Mouse (Mus musculus) megakaryocyte, adult 5-6 weeks (primary cell): ENCODE results near the gene D430041D05Rik. TPM values are rescaled to one million over a fixed set of nuclear protein-coding genes. Genes with fewer than 3 reads are reported as not detected.
A peak's percentile ranks its signal among the peaks of the same experiment; 100 is the strongest.

ENCODE experiments used
- ATAC-seq: 2 replicates; pipeline ENCODE4 v1.8.0; 2016; ENCODE audit warnings: mild to moderate bottlenecking, inconsistent platforms; ENCODE audit not compliant: poor library complexity, severe bottlenecking
- total RNA-seq, 2 experiments: library from RNA; stranded (forward) in 1 of 2; stranded (reverse) in 1 of 2; fragments of 153-499, 151-499 nt in 1 of 2; fragments of 221-1000, 200-1000 nt in 1 of 2; gene quantifications; 2 replicates each; pipeline versions ENCODE4 v1.2.3 to v1.2.4; 2015 to 2017

D430041D05Rik gene
- total RNA-seq, 2 experiments from 2014 or later, result not detected

DNA sequence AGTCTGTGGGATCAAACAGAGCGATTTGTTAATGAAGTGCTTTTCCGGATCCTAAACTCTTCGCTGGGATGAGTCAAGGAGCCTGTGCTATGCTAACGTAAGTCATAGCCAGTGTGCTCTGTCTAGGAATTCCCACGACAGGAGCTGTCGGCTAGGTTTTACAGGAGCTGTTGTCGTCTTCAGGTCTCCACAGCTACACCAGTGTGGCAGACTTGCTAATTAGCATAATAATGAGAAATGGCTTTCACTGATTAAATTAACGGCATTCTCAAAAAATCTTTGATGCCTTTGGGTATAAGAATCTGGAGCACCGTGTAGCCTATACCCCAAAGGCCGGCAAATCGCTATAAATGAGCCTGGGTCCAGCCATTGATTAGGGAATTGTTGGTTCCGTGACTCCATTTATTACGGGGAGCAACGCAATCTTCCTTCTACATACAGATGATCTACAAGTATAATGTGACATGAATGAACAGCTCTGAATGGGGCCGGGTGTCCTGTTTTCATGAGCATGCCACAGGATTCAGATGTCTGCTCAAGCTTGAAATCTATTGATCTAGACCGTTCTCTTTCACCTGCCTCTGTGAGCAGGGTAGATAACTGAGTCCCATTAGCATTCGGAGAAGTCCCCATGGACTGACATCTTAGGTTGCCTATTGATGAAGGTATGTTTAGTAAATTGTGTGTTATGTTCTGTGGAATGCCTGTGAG is 242.5 kb downstream of the D430041D05Rik start:
- no peak for ATAC-seq

DNA sequence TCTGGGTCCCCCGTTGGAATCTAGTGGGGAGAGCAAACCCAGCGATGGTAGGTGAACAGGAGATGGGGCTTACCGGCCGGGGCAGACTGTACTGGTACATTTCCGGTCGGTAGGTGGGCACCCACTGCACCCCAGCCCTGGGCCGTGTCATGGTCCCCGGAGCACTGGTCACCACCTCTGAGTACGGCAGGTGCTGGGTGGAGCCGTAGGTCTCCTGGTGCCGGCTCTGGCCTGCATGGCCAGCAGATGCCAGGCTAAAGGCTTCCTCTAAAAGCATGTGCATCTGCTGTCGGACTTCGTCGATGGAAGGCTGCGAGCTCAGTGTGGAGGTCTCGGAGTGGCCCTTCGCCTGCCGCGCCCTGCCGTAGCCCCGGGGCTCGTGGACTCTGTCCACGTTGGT is 243.0 kb downstream of the D430041D05Rik start:
- ATAC-seq, result no peak

DNA sequence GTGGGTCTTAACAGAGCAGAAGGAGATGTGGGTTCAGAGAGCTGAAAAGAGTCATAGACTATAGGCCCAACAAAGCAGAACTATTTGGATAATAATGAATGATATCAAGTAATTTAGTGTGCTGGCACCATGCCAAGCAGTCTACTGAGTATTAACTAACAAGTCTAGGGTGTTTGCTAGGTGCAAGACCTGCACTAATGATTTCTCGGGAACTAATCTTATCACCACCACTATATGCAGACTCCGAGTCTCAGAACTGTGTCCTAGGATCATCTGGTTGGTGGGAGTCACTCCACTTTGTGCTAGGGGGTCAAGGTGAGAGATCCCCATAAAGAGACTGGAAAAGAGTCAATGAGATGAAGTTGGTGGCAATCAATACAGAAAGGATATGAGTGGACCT is 245.2 kb downstream of the D430041D05Rik start:
- no peak for ATAC-seq

DNA sequence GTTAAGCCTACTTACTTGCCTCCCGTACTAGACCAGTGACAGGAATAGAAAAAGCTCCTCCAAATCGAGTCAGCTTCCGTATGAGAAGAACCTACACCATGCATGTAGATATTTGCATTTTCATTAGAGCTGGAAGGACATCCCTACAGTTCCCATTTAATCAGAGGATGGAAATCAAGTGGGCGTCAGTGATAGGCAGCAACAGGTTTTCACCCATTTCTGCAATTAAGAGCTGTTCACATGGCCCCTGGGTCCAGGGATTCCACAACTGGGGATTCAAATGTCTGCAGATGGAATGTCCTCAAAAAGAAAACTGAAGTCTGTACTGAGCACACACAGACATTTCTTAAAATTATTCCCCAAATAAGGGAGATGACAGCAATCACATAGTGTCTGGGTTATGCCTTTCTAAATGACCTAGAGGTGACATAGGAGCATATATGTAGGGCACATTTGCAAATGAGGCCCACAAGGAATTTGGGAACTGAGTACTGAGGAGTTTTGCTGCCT is 246.8 kb downstream of the D430041D05Rik start:
- ATAC-seq, result no peak

DNA sequence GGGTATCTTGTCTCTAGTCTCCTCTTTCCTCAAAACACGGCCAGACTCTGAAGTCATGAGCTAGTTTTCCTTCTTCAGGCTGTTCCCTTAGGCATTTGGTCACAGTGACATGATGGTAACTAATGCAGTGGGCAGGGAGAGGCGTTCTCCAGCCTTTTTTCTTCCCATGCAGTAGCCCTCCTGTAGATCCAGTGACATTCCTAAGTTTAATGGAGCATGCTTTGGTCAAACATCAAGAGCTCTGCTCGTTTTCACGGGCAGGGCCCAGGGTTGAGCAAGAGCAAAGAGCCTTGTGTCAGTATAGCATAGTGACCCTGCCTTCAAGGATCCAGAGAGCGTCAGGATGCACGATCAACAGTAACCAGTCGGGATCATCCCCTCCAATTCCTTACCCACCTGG is 247.4 kb downstream of the D430041D05Rik start:
- ATAC-seq, result no peak

DNA sequence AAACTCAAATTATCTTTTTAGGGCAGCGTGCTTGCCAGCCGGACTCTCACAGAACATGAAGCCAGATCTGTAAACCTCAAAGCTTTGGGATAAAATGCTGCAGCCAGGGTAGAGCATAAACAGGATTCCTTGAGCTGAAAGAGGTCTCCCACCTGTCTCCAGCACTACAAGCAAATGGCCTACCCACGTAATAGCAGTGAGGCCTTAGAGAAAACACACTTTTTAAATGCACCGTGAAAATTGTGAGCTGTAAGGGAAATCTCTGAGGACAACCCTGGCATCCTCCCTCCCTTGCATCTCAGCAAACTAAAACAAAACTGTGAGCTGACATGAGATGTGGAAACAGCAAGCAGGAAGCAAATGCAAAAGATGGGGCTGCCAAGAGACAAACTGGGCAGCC is 253.0 kb downstream of the D430041D05Rik start:
- no peak for ATAC-seq

DNA sequence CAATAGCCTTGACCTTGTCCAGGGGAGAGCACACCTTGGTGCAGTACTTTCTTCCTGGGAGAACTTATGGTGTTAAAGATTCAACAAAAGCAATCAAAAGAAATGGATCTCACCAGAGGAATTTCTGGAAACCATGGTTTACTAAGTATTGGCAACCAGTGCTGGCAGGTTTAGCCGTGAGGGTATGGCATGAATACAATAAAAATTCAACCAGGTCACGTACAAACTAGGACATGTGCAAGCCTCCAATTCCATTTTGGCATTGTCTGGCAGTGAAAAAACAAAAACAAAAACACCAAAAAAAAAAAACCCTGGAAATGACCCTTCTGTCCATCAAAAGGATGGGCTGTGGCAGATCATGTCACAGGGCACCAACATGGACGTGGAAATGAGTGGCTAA is 256.9 kb downstream of the D430041D05Rik start:
- ATAC-seq, result no peak

DNA sequence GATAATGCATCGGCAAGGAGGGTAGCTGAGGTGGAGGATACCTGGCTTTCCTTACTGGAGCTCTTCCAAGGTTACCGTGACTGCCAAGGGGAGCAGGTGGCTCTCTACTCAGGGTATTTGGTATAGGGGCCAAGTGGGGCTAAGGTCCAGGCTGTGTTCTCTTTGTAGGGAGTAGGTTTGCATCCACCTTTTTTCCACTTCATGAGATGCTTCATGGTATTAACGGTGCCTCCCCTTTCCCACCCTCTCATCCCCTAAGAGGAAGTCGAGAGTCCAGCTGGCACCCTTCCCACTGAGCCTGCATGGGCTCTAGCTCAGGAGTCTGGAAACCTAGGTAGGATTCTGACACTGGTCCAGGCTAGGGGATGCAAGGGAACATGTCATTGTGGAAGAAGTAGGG is 257.5 kb downstream of the D430041D05Rik start:
- no peak for ATAC-seq

DNA sequence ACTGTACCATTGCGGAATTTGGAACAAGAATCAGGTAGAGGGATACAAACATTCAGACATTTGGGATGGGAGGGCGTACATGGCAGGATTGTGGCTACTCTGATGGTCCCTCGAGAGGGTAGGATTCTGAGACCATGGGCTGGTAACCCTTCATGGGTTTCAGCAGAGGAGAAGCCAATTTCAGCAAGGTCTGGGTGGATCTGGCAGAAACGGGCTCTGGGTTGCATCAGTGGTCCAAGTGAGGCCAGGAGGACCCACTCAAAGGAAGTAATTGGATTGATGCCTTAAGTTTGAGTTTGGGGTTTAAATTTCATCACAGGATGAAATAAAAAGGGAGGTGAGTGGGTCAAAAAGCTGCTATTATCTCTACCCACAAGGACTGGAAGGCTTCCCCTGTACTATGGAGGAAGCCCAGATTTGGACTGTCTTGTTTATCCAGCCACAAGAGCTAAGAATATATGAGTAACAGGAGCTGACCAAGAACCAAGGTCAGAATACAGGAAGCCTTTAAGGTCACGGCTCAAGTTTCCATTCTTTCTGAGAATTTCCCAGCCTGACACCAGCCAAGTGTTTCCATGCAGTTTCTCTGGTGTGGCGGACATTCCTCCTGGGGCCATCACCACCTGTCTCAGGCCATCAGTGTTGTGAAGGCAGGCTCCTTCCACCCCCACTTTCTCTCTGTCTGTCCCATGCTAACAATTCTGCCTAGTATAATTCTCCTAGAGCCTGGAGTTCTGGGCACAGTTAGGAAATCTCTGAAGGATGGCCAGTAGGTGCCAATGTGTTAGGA is 260.0 kb downstream of the D430041D05Rik start:
- ATAC-seq, result no peak

DNA sequence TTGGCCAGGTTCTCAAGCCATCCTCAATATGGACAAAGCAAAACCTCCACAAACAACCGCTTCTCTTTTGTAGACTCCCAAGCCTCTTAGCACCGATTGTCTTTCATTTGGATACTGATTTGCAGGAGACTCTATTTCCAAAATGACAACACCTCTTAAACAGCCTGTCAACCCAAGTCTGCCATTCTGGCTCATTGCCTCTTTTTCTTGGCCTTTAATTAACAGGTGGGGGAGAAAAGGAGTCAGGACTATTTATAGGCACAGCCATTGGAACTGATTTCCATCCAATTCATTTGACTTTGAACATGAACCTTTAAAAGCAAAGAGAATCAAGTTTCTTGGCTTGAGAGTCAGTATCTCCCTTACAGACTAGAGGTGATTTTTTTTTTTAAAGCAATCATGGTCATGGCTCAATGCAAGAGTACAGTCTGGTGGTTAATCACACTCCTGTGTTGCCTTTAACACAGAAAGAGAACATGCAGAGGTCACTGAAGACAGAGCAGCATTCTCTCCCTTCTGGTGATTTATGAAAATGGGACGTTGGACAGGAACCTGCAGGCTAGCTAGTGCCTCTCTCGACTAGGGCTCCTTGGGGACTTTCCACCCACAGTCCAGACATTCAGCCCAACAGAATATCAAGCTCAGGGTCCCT is 262.8 kb downstream of the D430041D05Rik start:
- no peak for ATAC-seq

DNA sequence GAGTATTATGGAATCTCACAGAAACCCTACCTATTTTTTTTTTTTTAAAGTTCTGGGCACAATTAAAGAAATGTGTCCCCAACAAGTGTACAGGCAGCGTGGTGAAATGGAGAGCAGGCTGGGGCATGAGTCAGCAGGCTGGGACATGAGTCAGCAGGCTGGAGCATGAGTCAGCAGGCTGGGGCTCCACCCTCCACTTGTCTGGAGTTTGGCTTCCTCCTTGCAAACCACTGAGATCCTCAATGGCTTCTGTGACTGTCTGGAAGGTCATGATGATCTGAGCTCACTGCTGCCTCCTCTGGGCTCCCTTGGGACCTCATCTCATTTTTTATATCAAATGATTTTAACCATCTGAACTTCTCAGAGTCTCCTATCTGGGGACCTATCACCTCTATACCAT is 264.8 kb downstream of the D430041D05Rik start:
- peak; percentile 68 for ATAC-seq

DNA sequence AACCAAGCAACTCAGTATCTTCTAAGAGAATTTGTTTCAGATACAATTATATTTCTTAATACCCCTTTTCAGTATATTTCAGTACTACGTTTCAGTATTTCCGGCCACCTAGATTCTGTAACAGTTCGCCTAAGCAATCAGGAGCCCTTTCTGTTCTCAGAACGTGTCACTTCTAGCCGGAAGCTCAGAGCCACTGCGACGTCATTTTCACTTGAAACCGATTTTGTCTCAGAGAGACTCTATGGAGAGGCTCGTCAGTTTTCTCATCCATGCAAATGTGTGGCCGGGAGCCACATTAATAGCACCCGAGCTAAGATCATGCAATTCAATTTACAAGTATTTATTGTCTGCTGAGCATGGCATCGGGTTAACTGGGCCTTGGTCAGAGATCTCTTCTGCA is 266.8 kb downstream of the D430041D05Rik start:
- ATAC-seq, result no peak

DNA sequence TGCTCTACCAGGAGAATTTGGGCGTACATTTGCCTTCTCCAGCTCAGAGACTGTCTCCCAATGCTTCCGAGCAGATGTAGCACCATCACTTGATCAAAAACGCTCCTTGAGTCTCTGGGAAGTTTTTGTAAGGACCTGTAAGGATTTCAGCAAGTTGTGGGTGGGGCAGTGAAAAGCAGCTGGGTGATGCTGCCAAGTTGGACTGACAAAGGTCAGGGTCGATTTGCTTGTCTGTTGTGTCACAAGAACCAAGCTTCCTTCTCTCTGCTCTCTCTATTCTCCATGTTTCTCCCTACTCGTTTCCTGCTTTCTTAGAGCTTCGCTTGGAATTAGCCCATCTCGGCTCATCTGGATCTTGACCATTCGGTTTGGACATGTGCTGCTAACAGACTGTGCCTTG is 268.7 kb downstream of the D430041D05Rik start:
- no peak for ATAC-seq

DNA sequence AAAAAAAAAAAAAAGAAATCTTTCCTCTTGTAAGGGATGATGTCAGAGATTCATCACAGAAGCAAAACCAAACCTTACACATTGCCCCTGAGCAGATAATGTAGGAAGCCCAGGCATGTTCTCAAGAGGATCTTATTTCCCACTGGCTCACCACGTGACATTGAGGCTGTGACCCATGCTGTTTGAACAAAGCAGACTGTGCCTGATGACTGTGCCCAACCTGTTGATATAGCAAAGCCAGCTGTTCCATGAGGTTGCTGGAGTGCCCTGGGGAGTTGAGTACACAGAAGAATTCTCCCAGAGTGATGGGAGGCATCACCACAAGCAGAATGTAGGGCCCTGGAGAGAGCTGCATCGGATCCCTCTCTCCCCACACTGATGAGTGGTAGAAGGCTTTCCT is 274.9 kb downstream of the D430041D05Rik start:
- ATAC-seq, result no peak

DNA sequence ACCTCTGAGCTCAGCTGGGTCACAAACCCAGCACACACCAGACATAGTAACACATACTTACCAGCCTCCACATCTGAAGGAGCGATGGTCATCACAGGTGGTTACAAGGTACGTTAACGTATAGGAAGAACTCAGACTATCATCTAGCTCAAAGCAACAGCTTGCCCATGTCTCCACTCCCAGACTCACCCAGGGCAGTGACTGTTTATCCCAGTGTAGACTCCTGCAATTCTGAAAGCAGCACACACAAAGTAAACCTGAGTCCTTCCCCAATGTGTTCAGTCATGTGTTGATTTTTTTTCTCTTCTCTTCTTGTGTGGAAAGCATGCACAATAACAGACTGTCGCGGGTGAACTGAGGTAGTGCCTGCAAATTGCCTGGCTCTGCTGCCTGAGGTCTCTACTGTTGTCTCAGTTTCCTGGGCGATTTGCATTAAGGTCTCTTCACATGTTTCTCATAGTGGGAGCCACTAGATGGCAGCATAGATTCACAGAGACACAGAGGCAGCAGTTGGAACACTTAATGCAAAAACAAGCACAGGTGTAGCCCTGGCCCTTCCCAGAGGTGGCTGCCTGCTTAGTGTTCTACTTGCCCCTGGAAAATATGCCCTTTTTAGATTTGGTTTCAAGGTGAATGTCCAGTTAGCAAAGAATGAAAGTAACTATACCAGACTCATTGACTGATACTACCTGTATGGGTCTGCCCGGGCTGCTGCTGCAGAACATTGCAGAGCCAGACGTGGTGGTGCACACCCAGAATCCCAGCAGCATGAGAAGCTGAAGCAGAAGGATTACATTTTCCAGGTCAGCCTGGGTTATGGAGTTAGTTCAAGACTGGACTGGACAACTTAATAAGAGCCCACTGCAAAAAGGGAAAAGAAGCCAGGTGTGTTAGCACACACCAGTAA is 276.4 kb downstream of the D430041D05Rik start:
- peak; percentile 65 for ATAC-seq

DNA sequence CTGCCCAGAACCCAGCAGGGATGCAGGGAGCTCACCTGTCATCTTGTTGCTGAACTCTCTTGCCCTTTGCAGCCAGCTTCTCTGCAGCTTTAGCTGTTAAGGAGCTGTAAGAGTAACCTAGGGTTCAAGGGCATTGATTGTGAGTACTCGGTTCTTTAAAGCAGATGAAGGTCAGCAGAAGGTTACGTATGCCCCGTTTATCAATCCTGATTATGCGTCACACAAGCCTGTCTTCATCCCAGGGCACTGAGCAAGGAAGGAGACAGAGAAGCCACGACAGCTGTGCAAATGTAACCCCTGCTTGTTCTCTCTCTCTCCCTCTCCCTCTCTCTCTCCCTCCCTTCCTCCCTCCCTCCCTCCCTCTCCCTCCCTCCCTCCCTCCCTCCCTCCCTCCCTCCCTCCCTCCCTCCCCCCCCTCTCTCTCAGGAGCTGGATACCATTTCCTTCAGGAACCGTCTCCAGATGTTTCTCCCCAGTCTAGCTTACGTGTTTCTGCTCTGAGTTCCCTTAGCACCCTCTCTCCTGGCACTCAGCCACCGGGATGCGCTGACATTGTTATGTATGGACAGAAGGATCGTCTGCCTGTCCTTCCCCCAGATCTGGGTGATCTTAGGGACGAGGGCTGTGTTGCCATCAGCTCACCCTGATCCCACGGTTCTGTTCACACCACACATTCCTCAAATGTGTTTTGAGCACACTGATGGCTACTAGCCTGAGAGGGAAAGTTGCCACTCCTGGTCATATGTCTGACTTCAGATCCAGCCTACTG is 277.6 kb downstream of the D430041D05Rik start:
- no peak for ATAC-seq

DNA sequence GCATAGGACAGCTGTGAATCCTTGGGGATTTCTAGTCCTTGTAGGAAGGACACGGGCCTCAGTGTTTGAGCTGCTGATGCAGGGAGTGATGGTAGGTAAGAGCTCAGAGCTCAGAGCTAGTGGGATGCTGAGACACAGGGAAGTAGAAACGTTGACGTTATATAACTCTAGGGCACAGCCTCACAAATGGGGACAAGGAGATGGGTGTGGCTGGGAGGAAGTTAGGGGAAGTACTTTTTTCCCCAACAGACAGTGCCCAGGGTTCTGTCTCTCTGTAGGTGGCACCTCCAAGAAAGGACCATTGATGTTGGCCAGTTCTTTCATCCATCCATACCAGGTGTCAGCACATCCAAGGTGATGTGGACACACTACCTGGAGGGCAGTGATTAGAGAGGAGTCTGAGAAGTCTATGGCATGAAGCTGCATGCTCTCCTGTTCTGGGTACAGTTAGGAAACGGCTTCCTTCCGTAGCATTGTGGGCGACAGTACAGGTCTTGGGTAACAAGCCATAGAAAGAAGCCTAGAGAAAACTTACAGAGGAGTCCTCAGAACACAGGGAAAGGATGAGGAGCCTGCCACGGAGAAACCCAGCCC is 278.4 kb downstream of the D430041D05Rik start:
- peak; percentile 76 for ATAC-seq

DNA sequence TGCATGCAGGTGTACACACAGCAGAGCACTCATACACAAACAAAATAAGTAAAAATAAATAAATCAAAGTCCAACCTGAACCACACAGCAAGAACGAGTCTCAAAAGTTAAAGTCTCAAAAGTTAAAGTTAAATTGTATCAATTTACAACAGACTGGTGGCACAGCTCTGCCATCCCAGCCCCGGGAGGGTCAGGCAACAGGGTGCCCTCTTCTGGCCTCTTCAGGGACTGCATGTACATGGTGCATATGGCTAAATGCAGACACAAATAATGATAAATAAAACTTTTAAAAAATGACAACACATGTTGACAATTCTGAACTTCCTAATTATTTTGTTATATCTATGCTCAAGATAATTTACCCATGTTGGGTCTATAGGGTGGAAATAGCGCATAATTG is 279.8 kb downstream of the D430041D05Rik start:
- ATAC-seq, result 0 out of 2 replicates have a peak, but pooled peaks have one; percentile 38

DNA sequence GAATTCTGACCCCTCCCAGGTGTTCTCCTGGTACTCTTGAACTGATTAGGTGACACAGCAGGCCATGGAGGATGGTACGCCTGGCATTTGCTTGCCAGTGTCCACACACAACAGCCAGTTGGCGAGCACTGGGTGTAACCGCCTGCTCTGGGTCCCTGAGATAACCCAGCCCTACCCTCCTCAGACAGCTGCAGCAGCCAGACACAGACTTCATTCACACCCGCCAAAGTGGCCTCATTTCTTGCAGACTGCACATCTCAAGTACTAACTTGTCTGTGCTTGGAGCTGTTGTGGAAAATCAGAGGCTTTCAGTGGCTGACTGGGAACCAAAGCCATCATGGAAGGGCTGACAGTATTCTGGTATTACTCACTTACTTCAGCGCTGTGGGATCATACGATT is 280.6 kb downstream of the D430041D05Rik start:
- ATAC-seq, result no peak
